Mouse (Mus musculus): ENCODE data around the gene Gls. TPM values are rescaled to one million over a fixed set of nuclear protein-coding genes. Genes with fewer than 3 reads are reported as not detected.

Gls gene
- total RNA-seq, 2 experiments from 2014 or later, result 167 to 201 TPM

DNA sequence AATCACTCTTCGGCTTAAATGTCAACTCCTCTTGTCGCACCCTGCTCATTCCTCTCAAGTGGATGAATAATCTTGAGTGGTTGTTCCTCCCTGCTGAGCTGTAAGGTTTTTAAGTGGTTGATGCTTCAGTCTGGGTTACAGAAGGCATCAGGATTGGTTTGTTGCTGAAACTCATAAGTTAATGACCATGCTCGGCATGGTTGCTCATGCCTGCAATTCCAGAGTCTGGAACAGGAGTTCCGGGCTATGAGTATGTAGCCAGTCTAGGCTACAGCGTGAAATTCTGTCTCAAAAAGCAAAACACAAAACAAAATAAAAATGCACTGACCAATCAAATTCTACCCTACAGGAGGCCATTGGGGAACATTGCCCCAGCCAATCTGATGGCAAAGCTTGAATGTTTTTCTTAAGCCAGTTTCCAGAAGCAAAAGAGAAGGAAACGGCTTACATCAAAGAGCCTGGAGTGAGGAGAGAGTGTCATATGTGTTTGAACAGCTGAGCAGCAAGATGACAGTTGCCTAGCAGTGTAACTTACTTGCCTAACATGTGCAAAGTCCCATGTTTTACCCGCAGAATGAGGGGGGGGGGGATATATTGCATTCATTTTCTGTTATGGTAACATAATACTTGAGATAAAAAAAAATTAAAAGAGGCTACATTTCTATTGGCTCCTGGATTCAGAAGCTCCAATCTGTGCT, 18.2 kb upstream of the Gls start:
- ATAC-seq (replicated peaks; ENCODE audit: low FRiP score, low TSS enrichment, poor library complexity, severe bottlenecking), result no peak

DNA sequence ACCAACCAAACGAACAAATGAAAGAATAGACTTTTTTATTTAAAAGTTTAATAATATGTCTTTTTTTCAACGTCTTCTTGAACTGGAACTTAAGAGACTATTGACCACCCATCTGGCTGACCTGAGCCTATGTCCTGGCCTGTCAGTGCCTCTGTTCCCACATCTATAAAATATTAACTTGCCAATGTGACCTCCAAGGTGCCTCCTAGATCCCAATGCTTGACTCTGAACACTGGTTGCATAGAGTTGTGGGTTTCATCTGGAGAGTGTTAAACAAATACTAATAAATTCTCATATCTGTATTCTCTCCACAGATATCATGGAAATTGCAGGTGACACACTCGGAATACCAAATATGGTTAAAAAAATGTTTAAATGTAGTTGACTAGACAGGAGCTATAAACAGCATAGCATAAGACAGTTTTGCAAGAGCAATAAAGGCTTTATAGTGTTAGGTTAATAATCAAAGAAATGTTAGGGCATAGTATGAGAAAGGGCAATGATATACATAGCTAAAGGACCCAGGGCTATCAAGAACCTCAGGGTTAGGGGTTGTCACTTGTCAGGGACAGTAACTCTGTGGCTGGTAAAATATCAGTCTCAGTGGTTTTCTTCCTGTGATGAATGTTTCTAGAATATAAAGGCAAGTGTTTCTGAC, 16.0 kb upstream of the Gls start:
- no peak for ATAC-seq (replicated peaks; ENCODE audit: low FRiP score, low TSS enrichment, poor library complexity, severe bottlenecking)

DNA sequence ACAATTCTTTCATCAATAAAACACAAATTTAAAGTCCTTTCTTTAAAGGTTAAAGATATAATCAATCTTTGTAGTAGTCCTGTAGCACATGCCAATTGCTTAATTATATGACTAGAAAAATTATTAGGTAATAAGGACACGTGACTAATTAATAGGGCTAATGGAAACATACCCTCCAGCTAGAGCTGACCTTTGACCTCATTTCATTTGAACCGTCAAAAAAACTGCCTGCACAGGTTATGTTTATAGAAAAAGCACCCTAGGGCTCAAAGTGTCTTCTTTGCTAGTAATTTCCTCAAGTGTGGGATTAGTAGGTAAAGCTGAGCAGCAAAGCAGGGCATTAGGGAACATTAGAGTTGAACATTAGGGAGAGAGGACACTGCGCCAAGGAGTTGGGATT, 9.2 kb upstream of the Gls start:
- no peak for ATAC-seq (replicated peaks; ENCODE audit: low FRiP score, low TSS enrichment, poor library complexity, severe bottlenecking)

DNA sequence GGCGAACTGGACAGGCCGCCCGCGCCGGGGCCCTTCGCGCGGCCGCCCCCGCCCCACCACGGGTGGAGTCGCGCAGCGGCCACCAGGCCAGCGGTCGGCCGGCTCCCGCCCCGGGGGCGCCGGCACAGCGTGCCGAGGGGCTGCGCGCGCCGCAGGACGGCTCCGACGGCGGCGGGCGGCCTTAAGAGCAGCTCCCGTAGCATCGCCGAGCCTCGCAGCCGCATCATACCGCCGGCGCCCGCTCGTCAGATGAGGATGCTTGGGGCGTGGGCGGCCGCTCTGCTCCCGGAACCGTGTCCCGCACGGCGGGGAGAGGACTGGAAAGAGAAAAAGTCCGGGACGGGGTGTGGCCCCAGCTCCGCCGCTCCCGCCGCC, 279 bp downstream of the Gls start:
- no peak for ATAC-seq (replicated peaks; ENCODE audit: low FRiP score, low TSS enrichment, poor library complexity, severe bottlenecking)

DNA sequence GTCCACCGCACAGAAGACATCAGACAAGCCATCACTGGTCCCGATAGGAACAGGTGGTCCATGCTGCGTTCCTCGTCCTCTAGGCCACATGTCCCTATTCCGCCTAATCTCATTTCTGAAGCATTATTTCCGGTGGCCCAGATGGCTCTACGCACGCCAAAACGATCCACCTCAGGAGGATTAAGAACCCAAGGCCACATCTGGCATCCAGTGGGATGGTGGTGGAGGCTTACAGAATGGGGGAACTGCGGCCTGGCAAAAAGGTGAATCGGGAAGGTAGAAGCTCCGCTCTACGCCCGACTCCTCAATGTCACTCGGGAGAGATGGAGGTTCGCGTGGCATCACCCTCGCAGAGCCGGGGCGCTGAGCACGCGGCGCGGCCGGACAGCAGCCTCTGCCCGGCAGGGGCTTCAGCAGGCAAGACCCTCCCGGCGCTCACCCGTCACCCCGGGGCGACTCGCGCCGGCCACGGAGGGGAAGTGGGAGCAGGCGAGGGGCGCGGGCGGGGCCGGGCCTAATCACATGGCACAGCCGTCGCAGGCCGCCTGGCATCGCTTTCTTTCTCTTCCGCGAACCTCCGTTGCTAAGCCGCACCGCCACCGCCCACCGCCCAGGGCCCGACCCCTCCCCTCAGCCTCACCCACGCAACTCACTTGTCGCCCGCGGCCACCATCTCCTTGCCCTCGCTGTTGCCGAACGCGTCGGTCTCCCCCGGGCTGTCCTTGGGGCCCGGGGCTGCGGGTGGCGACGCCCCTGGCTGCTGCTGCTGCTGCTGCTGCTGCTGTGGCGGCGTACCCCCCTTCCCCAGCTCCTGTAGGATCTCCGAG, 880 bp downstream of the Gls start:
- ATAC-seq (replicated peaks; ENCODE audit: low FRiP score, low TSS enrichment, poor library complexity, severe bottlenecking), result peak; percentile 26; the same call in 1 of the 2 replicates

DNA sequence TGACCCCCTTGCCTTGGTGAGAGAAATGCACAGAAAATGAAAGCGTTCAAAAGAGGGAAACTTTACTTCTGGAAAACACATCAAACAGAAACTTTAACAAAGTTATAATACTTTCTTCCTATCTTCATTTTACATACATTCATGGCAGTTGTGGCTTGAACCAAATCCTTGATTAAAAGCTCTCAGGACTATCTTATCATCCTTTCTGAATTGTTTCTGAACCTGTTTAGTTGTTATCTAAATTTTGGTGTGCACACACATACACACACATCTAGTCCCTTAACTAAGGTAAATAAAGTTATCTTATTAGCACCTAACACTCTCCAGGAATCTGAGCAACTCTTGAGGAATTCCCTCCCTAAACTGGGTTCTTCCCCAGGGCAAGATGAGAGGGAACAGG, 2.6 kb downstream of the Gls start:
- no peak for ATAC-seq (replicated peaks; ENCODE audit: low FRiP score, low TSS enrichment, poor library complexity, severe bottlenecking)

DNA sequence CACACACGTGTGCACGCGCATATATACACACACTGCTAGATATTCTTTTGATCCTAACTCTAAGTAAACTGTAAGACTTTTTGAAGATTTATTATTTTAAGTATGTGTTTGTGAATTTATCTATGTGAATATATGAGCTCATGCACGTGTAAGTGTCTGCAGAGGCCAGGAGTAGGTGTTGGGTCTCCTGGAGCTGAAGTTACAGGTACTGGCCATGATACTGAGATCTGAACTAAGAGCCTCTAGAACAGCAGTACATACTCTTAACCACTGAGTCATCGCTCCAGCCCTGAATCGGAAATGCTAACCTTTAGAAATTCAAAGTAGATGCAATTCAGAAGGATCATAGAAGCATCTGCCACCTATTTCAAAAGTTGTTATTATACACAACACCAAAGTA, 4.9 kb downstream of the Gls start:
- no peak for ATAC-seq (replicated peaks; ENCODE audit: low FRiP score, low TSS enrichment, poor library complexity, severe bottlenecking)

DNA sequence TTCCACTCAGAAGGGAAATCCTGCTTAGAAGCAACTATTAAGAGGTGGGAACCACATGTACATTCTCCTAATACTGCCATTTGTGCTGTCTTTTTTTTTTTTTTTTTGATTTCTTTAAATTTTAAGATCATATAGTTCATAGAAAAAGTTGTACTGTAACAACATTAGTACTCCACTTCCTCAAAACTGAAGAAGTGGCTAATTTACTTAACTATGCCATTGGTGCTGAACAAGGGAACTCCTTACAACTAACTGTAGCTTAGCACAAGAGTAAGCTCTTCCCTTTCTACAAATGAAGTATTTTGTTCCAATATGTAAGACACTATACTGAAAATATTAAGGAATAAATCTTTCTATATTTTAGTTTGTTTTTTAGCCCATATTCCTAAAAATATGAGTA, 6.6 kb downstream of the Gls start:
- no peak for ATAC-seq (replicated peaks; ENCODE audit: low FRiP score, low TSS enrichment, poor library complexity, severe bottlenecking)

DNA sequence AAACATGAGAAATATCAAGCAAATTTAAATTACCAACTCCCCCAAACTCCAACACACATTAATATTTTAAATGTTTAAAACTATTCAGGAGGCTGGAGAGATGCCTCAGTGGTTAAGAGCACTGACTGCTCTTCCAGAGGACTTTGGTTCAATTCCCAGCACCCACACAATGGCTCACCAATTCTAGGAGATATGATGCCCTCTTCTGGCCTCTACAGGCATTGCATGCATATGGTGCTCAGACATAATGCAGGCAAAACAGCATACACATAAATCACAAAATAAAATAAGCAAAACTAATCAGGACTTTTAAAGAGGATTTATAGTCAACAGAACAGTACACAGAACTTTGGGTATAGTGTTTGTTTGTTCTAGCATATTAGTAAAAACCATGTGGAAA, 16.3 kb downstream of the Gls start:
- no peak for ATAC-seq (replicated peaks; ENCODE audit: low FRiP score, low TSS enrichment, poor library complexity, severe bottlenecking)

DNA sequence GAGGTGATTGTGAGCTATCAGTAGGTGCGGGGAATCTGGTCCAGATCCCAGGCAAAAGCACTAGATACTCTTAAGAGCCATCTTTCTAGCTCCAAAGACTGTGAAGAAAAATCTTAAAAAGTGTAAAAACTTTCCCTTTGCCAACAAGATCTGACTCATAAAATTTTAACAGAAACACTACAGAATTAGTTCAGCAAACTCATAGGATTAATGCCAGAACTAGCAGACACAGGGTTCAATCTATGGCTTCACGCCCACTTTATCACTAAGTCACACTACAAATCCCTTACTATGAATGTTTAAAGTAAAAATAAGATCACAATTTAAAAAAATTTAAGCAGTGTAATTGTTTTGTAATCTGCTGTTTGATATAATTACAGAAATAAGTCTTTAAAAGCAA, 50.0 kb downstream of the Gls start:
- no peak for ATAC-seq (replicated peaks; ENCODE audit: low FRiP score, low TSS enrichment, poor library complexity, severe bottlenecking)

DNA sequence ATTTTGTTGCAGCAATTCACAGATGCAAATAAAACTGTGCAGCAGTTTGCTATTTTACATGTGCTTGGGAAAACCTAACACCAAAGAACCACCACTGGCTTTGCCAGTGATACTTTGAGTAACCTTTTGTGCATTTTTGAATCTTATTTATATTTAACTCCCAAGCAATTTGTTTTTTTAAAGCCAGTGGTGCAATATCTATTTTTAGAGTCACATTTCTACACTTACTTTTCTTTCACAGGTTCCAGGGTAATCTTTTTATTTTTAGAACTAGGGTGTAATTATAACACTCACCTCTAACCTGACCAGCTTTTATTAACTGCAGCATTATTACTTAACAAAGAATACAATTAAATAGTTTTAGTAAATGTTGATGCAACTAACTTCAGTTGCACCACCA, 51.0 kb downstream of the Gls start:
- ATAC-seq (replicated peaks; ENCODE audit: low FRiP score, low TSS enrichment, poor library complexity, severe bottlenecking), result no peak

DNA sequence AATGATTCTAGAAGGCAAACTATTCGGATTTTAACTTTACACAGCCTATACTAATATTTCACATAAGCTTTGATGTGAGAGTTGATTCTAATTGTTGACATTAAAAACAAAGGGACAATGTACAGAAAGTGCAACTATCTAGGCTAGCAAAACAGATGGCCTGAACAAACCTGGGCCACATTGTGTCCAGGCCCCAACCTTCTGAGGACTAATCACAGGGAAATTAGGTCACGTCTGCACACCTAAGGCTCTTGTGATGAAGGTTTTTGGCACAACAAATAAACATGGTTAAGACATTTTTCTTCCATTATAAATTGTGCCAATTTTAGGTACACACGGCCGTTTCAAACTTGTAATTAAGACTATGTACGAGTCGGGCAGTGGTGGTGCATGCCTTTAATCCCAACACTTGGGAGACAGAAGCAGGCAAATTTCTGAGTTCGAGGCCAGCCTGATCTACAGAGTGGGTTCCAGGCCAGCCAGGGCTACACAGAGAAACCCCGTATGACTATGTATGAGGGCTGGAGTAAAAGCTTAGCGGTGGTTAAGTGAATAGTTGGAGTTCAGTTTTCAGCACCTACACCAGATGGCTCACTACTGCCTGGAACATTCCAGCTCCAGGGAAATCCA, 53.0 kb downstream of the Gls start:
- ATAC-seq (replicated peaks; ENCODE audit: low FRiP score, low TSS enrichment, poor library complexity, severe bottlenecking), result no peak

DNA sequence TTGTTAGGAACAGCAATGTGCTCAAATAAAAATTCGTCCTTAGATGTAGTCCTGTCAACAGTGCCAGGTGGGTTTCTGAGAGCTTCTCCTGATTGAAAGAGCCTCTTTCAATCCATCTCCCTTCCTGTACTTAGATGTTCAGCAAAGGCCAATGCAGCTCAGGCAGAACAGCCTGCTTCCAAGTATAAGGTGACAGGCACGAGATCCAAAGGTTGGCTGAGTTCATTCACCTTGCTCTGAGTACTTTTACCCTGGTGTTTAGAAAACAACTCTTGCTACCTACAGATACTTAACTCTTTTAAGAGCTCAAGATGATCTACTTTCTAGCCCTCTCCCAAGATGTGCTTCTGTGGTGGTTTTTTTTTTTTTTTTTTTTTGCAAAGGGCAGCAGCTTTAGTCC, 56.0 kb downstream of the Gls start:
- ATAC-seq (replicated peaks; ENCODE audit: low FRiP score, low TSS enrichment, poor library complexity, severe bottlenecking), result no peak

DNA sequence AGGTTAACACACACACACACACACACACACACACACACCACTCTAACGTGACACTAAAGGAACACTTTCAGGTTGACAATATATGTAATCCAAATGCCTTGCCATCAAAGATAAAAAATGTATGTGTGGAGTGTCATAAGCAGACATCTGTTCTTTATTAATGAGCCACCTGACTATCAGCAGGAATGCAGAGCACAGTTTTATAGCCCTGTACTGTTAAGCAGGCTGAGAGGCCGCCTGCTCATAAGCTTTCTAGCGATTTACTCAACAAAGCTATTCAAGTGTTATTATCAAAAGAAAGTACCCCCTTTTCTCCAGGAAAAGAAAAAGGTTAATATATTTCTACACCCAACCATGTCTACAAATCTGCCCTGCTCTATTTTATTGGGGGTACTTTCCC, 57.0 kb downstream of the Gls start:
- ATAC-seq (replicated peaks; ENCODE audit: low FRiP score, low TSS enrichment, poor library complexity, severe bottlenecking), result no peak

DNA sequence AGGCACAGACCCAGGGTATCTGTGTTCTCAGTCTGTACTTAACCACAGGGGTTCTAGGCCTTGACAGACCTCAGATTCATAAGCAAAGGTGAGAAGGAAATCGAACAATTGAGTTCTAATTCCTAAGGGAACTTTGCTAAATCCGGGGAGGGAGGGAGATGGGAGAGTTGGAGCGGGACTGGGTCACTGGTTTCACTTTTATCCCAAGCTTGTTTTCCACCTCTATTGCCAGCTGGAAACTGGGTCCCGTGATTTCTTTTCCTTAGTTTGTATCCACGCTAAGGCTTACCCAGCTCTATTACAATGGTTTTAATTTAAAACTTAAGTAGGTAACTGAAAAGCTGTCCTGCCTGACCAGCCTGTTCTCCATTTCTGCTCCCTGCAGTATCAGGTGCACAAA, 57.7 kb downstream of the Gls start:
- no peak for ATAC-seq (replicated peaks; ENCODE audit: low FRiP score, low TSS enrichment, poor library complexity, severe bottlenecking)

DNA sequence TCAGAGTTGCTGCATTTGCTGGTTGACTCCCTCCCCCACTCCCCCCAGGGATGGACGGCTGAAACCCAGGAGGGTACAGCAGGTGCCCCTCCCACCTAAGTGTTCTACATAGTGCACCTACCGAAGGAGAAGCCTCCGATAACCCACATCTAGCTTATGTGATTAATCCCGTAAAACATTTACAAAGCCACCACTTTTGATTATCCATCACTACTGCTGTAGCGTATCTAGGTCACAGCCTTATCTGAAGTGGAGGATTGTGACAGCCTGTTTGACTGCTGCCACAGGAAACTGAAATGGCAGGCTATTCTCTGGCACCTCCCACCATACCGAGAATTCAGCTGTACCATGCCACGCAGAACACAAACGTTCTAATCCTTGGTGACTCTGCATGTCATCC, 61.8 kb downstream of the Gls start:
- ATAC-seq (replicated peaks; ENCODE audit: low FRiP score, low TSS enrichment, poor library complexity, severe bottlenecking), result peak; percentile 72

DNA sequence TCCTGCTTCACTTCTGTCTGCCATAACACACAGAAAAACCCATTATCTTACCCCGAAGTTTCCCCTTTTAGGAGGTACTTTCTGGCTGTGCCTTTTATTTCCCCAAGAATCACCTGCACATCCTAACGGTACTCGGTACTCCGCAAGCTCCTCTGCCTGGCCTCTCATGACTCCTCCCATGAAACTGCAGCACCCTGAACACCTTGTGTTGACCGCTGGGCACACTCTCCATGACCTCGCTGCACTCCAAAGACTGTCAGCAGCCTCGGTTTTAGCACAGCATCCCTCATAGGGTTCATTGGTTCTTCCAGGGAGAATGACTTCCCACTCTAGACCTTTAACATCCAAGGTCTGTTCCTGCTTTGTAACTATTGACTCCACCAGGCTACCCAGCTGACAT, 62.3 kb downstream of the Gls start:
- no peak for ATAC-seq (replicated peaks; ENCODE audit: low FRiP score, low TSS enrichment, poor library complexity, severe bottlenecking)

DNA sequence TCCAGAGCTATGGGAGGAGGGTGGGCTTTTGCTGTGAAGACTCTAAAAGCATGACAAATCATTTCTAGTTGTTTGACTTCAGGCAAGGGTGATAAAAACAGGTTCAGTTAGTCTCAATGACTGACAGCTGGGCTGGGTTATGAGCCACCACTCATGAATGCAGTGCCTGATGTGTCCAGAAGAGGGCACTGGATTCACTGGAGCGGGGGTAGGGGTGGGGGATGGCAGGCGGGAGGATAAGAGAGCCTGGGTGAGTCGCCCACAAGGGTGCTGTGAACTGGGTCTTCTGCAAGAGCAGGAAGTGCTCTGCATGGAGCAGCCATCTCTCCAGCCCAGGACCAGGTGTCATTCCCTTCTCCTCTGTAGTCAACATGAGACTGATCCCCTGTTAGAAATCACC, 63.0 kb downstream of the Gls start:
- peak; percentile 79 for ATAC-seq (replicated peaks; ENCODE audit: low FRiP score, low TSS enrichment, poor library complexity, severe bottlenecking)

DNA sequence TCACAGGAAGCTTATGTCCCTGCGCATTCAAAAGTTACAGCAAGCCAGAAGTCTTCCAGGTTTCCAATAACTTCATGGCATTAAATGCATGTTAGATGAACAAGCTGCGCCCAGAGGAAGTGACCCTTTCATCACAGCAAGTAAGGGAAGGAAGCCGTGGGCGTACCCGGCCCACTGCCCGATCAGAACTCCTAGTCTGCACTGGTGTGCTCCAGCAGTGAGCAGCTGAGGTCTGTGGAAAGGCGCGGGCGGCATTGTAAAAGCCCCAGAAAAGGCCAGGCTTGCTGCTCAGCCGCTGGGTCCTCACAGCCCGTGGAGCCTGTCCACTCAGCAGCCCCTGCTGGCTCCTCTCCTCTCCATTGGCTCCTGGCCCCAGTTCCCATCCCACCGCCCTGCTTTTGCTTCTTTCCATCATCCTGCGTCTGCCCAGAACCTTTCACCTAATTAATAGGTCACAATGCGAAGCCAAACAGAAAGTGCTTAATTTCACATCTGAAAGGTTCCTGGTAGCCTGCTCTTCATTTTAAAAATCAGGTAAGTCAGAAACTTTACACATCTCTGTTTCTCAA, 66.3 kb downstream of the Gls start:
- no peak for ATAC-seq (replicated peaks; ENCODE audit: low FRiP score, low TSS enrichment, poor library complexity, severe bottlenecking)
